Mouse (Mus musculus): ENCODE results near the gene Gm17190. TPM values are rescaled to one million over a fixed set of nuclear protein-coding genes. Genes with fewer than 3 reads are reported as not detected.
"Not testable (repeated sequence)": the region's sequence is repeated elsewhere in the genome, so short reads cannot be mapped to it uniquely, and the experiment has no call there.

Gm17190 gene
- total and polyA plus RNA-seq, 3 experiments: 0.74 TPM; not detected in 2

DNA sequence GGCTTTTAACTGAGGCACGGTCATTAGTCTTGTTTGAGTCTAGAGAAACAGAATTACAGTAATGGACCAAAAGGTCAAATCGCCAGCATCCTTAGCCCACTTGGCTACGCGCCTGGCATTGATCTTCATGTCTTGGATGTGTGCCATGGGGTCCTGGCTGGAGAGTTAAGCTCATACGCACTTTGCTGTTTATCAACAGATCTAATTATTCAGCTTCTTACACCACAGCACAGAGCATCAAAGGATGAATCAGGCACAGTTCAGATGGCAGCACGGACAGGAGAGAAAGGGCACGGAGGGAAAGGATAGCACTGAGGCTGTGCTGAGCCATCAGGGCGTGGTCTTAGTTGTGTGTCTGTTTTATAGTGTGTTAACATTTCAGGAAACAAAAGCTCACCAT, 8.3 kb upstream of the Gm17190 start:
- dilution Hi-C loops (cut with MboI; ENCODE audit: extremely low pct_ligation_motif_present, extremely low pct_unique_long_range_greater_than_20kb, low sequenced_read_pairs): no loop called here
- TF ChIP-seq KAT2A (IDR thresholded peaks at IDR 0.05; ENCODE audit: insufficient replicate concordance, low read length): no peak
- TF ChIP-seq ETS1 (conservative IDR thresholded peaks at IDR 0.05; ENCODE audit: low read depth, low read length): no peak
- TF ChIP-seq MXI1 (IDR thresholded peaks at IDR 0.05; ENCODE audit: low read depth, low read length): no peak
- TF ChIP-seq HCFC1 (IDR thresholded peaks at IDR 0.05; ENCODE audit: low read depth, low read length): no peak
- TF ChIP-seq PAX5 (IDR thresholded peaks at IDR 0.05; ENCODE audit: low read length): no peak
- no peak for TF ChIP-seq MAZ (IDR thresholded peaks at IDR 0.05; ENCODE audit: low read depth, low read length)
- TF ChIP-seq TCF12 (IDR thresholded peaks at IDR 0.05; ENCODE audit: low read depth, low read length): no peak
- no peak for TF ChIP-seq USF2 (conservative IDR thresholded peaks at IDR 0.05; ENCODE audit: low read depth, low read length)
- no peak for TF ChIP-seq CHD2 (IDR thresholded peaks at IDR 0.05; ENCODE audit: low read length)
- no peak for TF ChIP-seq UBTF (IDR thresholded peaks at IDR 0.05; ENCODE audit: low read depth, low read length)
- Histone ChIP-seq H3K27ac (ENCODE audit: insufficient read depth, low read depth) (no peak overlapping the region), H3K79me2 (replicated peaks; ENCODE audit: control insufficient read depth, extremely low read depth, insufficient read depth, poor library complexity, severe bottlenecking) (no peaks in the 10 kb centered on the region), H3K36me3 (replicated peaks in 1 of 2; ENCODE audit: control insufficient read depth in 1 of 2, insufficient read depth in 1 of 2, low read length in 1 of 2) (no peaks in the 10 kb centered on the region), H3K4me2 (ENCODE audit: insufficient read depth, low read depth, poor library complexity, severe bottlenecking) (no peak overlapping the region), H3K27me3 (replicated peaks) (no peaks in the 10 kb centered on the region), H3K9ac (ENCODE audit: insufficient read depth, low read depth) (no peak overlapping the region), H3K4me3 (replicated peaks in 1 of 3; ENCODE audit: low read depth in 2 of 3, low read length in 2 of 3, poor library complexity in 1 of 3) (no peak overlapping the region), H3K9me3 (replicated peaks; ENCODE audit: low read length) (no peaks in the 10 kb centered on the region), H3K4me1 (ENCODE audit: control insufficient read depth in 1 of 2, insufficient read depth in 2 of 2) (no peaks in the 10 kb centered on the region)
- DNase-seq (ENCODE audit: extremely low read depth): no peak
- in situ Hi-C loops (cut with MboI; ENCODE audit: low pct_ligation_motif_present, low pct_unique_long_range_greater_than_20kb, low sequenced_read_pairs): no loop called here

DNA sequence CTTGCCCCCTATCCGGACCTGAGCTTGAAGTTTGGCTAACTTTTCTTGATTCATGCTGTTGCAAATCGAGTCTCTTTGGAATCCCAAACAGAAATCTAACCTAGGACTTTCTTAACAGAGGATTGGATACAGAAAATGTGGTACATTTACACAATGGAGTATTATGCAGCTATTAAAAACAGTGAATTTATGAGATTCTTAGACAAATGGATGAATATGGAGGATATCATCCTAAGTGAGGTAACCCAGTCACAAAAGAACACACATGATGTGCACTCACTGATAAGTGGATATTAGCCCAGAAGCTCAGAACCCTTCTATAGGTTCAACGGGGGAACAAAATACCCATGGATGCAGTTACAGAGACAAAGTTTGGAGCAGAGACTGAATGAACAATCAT, 578 bp upstream of the Gm17190 start, which contains the start of gene Gm20075:
TSS of gene Gm20075 (minus strand) at position 101 of the 400 bp plus-strand sequence.
- H3K9me3 ChIP-seq (replicated peaks; ENCODE audit: low read length); H3K36me3 ChIP-seq (replicated peaks in 1 of 2; ENCODE audit: control insufficient read depth in 1 of 2, insufficient read depth in 1 of 2, low read length in 1 of 2); H3K27me3 ChIP-seq (replicated peaks); in situ Hi-C loops (cut with MboI; ENCODE audit: low pct_ligation_motif_present, low pct_unique_long_range_greater_than_20kb, low sequenced_read_pairs); DNase-seq (ENCODE audit: extremely low read depth); dilution Hi-C loops (cut with MboI; ENCODE audit: extremely low pct_ligation_motif_present, extremely low pct_unique_long_range_greater_than_20kb, low sequenced_read_pairs); H3K4me1 ChIP-seq (ENCODE audit: control insufficient read depth in 1 of 2, insufficient read depth in 2 of 2); H3K79me2 ChIP-seq (replicated peaks; ENCODE audit: control insufficient read depth, extremely low read depth, insufficient read depth, poor library complexity, severe bottlenecking); H3K4me3 ChIP-seq (replicated peaks in 1 of 3; ENCODE audit: low read depth in 2 of 3, low read length in 2 of 3, poor library complexity in 1 of 3); H3K9ac ChIP-seq (ENCODE audit: insufficient read depth, low read depth); H3K4me2 ChIP-seq (ENCODE audit: insufficient read depth, low read depth, poor library complexity, severe bottlenecking); H3K27ac ChIP-seq (ENCODE audit: insufficient read depth, low read depth): not testable (repeated sequence)

DNA sequence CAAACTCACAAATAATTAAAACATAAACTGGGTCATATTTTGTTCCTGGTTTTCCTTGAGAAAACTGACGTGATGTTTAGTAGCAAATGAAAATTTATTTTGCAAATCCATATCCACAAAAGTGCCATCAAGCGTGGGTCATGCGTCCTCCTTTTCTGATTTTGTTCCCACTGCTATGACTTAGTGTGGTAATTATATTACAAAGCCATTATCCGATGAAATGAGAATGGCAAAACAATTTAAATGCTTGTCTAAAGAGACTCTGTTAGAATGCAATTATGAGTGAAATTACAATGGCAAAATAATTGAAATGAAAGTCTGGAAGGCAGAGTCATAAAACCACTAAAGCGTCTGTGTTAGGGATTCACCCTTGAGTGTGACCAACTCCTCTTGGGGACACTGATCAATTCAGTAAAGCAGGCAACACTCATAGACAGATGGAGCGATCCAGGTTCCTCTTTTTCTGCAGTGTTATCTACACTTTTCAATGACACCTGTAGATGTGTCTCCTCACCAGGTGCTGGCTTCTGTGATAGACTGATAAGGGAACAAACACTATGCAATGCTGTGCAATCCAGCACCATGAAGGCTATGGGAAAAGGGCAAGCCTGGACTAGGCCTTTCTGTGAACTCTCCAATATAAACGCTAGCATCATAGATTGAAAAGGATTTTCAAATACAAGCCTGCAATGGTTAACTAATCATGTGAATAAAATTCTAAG, 3.9 kb downstream of the Gm17190 start:
- H3K36me3 ChIP-seq (replicated peaks in 1 of 2; ENCODE audit: control insufficient read depth in 1 of 2, insufficient read depth in 1 of 2, low read length in 1 of 2): no peaks in the 10 kb centered on the region
- H3K79me2 ChIP-seq (replicated peaks; ENCODE audit: control insufficient read depth, extremely low read depth, insufficient read depth, poor library complexity, severe bottlenecking): no peaks in the 10 kb centered on the region
- no peaks in the 10 kb centered on the region for H3K4me1 ChIP-seq (ENCODE audit: control insufficient read depth in 1 of 2, insufficient read depth in 2 of 2)
- dilution Hi-C loops (cut with MboI; ENCODE audit: extremely low pct_ligation_motif_present, extremely low pct_unique_long_range_greater_than_20kb, low sequenced_read_pairs) (no loop called here), in situ Hi-C loops (cut with MboI; ENCODE audit: low pct_ligation_motif_present, low pct_unique_long_range_greater_than_20kb, low sequenced_read_pairs) (no loop called here)
- no peak overlapping the region for H3K9ac ChIP-seq (ENCODE audit: insufficient read depth, low read depth)
- TF ChIP-seq CHD2 (IDR thresholded peaks at IDR 0.05; ENCODE audit: low read length) (no peak), BHLHE40 (IDR thresholded peaks at IDR 0.05; ENCODE audit: low read depth, low read length) (no peak), MXI1 (IDR thresholded peaks at IDR 0.05; ENCODE audit: low read depth, low read length) (no peak), RCOR1 (conservative IDR thresholded peaks at IDR 0.05; ENCODE audit: low read depth, low read length) (no peak), JUN (IDR thresholded peaks at IDR 0.05; ENCODE audit: insufficient read depth, low read depth, low read length) (no peak), SMC3 (IDR thresholded peaks at IDR 0.05; ENCODE audit: low read depth, low read length) (no peak), MEF2A (IDR thresholded peaks at IDR 0.05; ENCODE audit: borderline replicate concordance, low read depth, low read length) (no peak), USF2 (conservative IDR thresholded peaks at IDR 0.05; ENCODE audit: low read depth, low read length) (no peak), EP300 (IDR thresholded peaks at IDR 0.05; ENCODE audit: low read length) (no peak), CHD1 (IDR thresholded peaks at IDR 0.05; ENCODE audit: low read depth, low read length) (no peak), ZC3H11A (IDR thresholded peaks at IDR 0.05; ENCODE audit: low read depth, low read length) (no peak), MAX (IDR thresholded peaks at IDR 0.05; ENCODE audit: low read length) (no peak)
- DNase-seq (ENCODE audit: extremely low read depth): no peak
- H3K27me3 ChIP-seq (replicated peaks): no peaks in the 10 kb centered on the region
- no peak overlapping the region for H3K4me3 ChIP-seq (replicated peaks in 1 of 3; ENCODE audit: low read depth in 2 of 3, low read length in 2 of 3, poor library complexity in 1 of 3)
- no peak overlapping the region for H3K4me2 ChIP-seq (ENCODE audit: insufficient read depth, low read depth, poor library complexity, severe bottlenecking)
- no peaks in the 10 kb centered on the region for H3K9me3 ChIP-seq (replicated peaks; ENCODE audit: low read length)
- no peak overlapping the region for H3K27ac ChIP-seq (ENCODE audit: insufficient read depth, low read depth)

All from CH12.LX (cell line).